Mouse (Mus musculus): ENCODE data around the gene Plac9b.
"Not testable (repeated sequence)": the region's sequence is repeated elsewhere in the genome, so short reads cannot be mapped to it uniquely, and the experiment has no call there.

GRCm38 (mm10) chr14:26118150-26118549 is 64.1 kb downstream of the Plac9b start, which contains the start of gene Duxbl2:
- not testable (repeated sequence) for TF ChIP-seq POLR2A (IDR thresholded peaks at IDR 0.05; ENCODE audit: borderline replicate concordance, extremely low read depth, insufficient read depth, insufficient read length, poor library complexity, severe bottlenecking); CTCF (IDR thresholded peaks at IDR 0.05; ENCODE audit: borderline replicate concordance, extremely low read depth, insufficient read depth, insufficient read length)
